Mouse (Mus musculus): ENCODE results near the gene Inpp5k.

Gene Inpp5k

DNA sequence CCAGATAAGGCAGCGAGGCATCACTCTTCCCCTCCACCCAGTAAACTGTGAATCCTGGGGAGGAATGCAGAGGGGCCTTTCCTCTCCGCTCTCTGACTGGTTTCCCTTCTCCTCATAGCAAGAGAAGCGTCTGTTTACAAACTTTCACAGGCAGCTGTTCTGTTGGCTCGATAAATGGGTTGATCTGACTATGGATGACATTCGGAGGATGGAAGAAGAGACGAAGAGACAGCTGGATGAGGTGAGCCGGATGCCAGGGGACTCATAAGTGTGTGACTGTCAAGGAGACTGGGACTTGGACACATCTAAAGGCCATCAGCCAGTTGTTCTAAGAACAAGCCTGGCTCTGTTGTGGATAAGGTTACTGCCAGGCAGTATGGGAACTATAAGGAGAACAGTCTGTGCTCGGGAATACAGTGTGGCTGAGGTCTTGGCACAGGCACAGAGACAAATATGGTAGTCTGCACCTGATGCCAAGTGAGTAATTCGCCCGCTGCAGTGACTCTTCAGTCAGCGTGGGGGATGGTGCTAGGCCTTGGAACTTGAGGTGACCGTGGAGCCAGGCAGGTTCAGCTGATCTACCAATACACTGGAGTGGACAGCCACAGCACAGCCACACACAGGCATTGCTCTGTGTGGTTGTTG lies 10.5 kb upstream of the Inpp5k start:
- no peak for DNase-seq (ENCODE audit: low read depth, low spot score)

DNA sequence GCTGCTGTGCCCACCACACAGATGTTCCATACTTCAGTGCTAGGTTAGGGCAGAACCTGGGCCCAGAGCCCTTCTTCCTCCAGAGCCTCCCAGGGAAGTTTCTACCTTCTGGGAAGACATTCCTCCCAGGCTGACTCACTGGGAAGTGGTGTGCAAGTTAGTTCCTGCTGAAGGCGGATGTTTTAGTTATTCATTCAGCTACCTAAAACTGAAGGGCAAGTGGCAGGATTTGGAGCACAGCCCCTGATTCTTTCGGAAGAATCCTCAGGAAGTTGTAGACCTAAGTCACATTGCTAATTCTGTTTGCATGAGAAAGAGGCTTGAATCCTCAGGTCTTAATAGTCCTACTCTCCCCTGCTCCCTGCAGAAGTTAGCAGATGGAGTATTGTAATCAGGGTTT lies 9.4 kb upstream of the Inpp5k start:
- DNase-seq (ENCODE audit: low read depth, low spot score) = no peak

DNA sequence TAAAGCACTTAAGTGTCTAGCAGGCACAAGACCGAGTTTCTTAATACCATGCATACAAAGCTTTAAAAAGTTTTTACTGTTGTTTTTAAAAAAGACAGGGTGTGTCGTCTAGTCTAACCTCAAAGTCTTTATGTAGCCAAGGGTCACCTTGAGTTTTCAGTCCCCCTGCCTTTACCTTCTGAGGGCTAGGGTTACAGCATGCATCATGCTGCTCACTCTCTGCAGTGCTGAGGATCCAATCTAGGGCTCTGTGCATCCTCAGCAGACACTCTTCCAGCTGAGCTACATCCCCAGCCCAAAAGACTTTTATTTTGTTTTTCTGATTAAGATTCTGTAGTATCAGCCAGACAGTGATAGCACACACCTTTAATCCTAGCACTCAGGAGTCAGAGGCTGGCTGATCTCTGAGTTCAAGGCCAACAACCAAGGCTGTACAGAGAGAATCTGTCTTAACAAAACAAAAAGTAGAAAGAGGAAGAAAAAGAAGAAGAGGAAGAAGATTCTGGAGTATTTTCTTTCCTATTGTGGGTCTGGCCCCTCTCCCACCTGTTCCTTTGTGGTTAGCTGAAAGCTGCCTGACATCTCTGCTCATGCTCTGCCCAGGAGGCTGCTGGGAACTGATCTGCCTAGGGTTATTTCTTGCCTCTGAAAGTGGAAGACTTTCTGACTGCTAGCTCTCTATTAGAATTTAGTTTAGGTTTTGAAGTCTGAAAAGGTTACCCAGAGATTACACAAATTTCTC lies 8.0 kb upstream of the Inpp5k start:
- DNase-seq (ENCODE audit: low read depth, low spot score) = no peak

DNA sequence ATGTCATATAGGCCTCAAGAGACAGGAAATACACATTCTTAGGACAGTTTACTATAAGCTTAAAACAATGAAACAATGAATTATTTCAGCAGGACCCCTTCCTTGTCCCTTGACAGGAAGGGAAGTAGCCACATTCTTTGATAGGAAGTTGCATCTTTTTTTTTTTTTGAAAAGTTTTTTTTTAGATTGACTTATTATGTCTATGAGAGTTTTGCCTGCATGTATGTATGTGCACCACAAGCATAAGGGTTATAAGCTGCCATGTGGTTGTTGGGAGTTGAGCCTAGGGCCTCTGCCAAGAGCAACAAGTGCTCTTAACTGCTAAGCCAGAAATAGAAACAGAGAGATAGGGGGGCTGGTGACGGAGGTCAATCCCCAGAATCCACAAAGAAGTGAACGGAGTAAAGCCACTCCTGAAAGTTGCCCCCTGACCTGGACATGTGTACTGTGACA lies 6.7 kb upstream of the Inpp5k start:
- no peak for DNase-seq (ENCODE audit: low read depth, low spot score)

DNA sequence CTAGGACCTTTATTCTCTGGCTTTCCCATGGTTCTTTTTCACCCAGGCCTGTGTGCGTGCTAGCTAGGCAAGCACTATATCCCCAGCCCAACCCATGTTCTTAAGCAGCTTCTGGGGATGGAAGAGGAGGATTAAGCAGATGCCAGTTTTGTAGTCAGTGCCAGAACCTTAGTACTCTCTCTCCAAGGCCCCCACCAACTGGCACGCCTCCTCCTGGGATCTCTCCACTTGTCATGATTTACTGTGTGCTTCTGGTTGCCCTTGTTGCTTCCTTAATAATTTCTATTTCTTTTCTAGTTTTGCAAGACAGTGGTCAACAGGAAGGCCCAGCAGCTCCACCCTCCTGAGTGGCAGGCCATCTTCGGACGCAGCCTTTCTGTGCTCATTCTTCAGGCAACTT lies 5.0 kb upstream of the Inpp5k start:
- DNase-seq (ENCODE audit: low read depth, low spot score) = no peak

DNA sequence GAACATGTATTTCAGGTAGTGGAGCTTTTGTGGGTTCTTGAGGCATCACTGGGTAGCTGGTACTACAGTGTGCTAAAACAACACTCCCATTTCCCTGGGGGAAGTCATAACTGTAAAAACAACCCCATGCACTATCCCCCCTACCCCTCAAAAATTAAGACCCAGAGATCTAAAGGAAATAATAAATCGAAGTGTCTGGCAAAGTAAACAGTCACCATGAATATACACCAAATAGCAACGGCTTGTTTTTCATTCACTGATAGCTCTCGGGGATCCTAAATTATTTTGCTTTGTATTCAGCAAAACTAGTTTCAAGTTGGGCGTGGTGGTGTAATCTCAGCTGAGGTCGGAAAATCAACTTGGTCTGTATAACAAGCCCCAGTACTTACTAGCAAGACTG lies 690 bp upstream of the Inpp5k start:
- no peak for DNase-seq (ENCODE audit: low read depth, low spot score)

DNA sequence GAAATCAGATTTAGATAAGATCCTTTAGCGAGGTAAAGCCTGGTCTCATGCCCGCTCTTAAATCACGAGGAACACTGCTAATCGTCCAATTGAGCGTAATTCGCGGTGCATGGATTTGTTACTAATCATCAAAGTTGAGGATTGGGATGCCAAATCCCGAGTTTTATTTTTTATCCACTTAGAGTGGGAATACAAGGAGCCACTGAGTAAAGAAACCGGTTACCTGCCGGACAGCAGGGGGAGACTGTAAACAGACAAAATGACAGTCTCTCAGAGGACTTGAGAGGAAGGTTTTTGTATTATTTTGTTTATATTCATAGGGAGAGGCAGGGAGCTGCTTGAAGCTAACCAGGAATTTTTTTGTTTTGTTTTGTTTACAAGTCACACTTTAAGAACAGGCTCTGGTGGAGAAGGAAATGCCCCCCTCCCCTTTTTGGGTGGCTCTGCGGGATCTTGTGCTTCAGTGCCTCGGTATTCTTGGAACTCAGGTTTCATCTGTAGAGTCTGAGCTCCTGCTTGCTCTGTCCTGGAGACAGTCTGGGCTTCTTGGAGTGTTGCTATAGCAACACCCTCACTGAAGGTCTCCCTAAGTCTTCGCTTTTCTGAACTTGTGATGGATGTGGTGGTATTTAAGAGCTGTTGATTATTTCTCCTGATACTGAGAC lies 905 bp downstream of the Inpp5k start:
- DNase-seq (ENCODE audit: low read depth, low spot score) = no peak

DNA sequence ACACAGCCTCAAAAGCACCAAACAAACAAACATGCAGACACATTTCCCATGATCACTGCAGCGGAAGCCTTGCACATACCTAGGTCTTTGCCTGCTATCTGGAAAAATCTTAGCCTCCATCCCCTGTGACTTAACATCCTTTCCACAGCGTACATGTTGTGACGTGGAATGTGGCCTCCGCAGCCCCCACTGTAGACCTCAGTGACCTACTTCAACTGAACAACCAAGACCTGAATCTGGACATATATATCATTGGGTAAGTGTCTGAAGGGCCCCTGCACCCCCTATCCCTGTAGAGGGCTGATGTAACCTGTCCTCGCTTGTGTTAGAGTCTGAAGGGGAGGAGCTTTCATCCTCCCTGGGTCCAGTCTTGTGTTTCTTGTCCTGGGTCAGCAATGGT lies 2.1 kb downstream of the Inpp5k start:
- DNase-seq (ENCODE audit: low read depth, low spot score) = no peak

DNA sequence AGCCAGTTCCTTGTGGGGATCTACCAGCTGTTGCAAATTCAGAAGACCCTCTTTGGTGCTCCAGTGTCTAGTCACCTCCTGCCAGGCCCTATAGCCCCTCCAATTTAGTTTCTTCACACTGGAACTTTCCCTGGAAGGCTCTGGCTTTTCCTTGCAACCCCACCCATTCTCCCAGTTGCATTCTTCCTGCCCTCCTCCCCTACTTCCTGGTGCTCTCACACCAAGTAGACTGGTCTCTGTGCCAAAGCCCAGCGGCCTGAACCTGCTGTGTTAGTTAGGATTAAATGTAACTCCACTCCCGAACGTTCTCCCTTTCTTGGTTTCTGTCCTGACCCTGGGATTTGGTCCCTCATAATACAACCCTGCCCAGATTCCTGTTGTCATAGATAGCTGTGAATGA lies 4.0 kb downstream of the Inpp5k start:
- no peak for DNase-seq (ENCODE audit: low read depth, low spot score)

DNA sequence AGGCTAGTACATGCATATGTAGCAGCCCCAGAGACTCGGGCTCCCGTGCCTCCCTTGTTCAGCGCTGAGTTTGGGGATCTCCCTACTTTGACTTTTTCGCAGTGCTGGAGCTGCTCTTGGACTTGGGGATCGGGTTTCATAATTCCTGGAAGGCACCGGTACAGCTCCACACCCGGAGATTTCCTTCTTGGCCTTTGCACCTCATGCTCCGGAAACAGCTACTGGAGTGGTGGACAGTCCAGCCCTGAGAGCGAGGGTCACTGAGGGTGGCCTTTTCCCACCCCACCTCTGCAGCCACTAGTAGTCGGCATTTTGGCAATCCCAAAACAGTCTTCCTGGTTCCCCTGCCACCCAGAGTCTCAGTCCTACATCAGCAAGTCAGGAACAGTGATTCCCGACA lies 4.5 kb downstream of the Inpp5k start:
- DNase-seq (ENCODE audit: low read depth, low spot score) = no peak

DNA sequence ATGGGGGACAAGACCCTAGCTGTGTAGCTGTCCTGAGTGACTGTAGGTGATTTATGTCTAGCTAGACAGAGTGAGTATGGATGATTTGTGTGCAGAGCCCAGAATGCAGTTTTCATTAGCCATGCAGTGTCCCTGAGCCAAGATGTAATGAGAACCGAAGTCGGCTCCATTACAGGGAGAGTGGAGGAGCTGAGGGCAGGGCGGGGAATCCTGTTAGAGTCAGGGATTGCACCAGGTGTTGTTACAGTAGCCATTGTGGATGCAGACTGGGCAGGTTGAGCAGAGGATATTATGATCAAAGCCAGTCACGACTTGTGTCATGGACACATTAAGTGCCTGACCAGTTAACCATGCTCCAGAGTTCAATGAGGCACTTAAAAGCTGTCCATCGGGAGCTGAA lies 12.5 kb downstream of the Inpp5k start:
- no peak for DNase-seq (ENCODE audit: low read depth, low spot score)

DNA sequence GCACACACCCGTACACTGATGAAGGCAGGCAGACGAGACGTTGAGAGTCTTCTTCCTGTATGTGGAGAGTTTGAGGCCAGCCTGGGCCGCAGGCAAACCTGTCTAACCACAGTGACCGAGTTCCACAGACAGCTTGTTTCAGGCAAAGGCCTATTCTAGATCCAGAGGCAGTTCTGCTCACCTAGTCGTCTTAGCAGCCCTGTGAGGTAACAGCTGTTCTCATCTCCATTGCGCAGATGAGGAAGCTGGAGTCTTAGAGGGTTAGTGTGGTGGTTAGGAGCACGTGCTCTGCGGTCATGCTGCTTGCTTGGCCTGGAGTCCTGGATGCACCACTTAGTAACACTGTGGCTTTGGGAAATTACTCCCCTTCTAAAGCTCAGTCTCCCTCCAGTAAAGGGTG lies 13.9 kb downstream of the Inpp5k start:
- DNase-seq (ENCODE audit: low read depth, low spot score) = no peak

DNA sequence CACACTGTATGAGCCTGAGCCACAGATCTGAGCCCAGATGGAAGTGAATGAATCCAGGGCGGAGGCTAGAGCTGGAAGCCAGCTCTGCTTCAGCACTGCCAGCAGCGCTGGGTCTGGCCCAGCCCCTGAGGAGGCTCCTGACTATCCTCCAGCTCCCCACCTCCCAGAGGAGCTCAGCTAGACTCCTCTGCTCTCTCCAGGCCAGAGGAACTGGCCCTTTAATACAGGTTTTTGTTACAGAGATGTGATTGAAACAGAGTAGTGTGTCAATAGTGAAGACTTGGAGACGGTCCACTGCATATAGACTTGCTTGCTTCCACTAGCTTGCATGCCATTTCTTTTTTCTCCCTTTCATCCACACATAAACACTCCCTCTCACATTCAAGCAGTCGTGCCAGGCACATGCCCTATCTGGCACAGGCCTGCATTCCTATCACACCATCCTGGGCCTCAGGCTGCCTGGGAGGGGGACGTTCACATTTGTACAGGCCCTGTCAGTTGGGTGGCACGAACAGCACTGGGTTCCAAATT lies 17.0 kb downstream of the Inpp5k start:
- DNase-seq (ENCODE audit: low read depth, low spot score) = no peak

DNA sequence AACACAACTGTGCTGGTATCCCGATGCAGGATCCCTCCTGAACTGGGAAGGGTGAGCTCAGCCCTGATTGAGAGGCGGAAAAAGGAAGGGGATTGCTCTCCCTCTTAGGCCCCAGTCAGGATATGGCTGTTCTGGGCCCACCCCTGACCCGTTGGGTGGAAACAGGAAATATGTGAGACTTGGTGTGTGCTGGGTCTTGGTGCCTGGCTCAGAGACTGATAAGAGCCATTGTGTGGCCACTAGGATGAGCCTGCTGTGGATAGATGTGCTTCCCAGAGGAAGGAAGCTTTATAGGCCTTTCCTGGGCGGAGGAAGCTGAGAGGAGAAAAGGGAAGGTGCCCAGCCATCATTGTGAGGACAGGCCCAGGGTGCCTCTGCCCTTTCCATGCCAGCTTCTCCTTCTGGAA lies 18.4 kb downstream of the Inpp5k start:
- no peak for DNase-seq (ENCODE audit: low read depth, low spot score)

DNA sequence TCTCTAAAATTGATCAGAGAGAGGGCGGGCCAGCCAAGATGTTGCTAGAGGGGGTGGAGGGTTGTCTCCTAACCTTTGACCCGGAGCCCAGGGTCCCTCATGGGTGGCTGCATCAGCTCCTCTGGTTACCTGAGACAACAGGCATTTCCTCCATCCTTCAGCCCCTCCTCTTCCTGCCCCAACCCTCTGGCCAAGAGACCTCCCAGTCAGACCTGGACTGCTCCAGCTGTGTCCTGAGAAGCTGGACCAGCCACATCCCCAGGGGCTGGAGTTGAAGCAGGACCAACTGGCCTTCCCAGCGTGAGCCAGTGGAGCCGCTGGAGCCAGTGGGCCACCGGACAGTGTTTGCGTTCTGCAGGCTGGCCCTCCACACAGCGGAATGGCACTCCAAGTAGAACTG lies 19.5 kb downstream of the Inpp5k start, which contains the start of gene Myo1c:
TSS of gene Myo1c (plus strand) at position 194 of the 400 bp plus-strand sequence.
- no peak for DNase-seq (ENCODE audit: low read depth, low spot score)

DNA sequence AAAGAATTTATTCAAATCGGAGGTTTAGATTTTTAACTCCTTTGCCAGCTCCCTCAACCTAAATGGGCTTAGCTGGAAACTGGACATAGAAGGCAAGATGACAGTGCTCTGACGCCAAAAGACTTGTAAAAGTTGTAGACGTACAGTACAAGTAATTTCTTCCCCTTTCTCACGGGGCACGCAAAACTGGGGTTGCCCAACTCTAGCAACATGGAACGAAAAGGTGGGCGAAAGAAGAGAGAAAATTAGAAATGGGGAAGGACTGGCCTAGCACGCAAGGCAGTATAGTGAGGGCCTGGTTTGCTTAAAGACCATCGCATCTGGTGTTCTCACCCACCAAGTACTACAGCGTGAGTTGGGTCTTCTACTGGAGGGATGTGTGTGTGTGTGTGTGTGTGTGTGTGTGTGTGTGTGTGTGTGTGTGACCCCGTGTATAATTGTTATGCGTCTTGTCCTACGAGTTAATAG lies 20.2 kb downstream of the Inpp5k start:
- no peak for DNase-seq (ENCODE audit: low read depth, low spot score)

DNA sequence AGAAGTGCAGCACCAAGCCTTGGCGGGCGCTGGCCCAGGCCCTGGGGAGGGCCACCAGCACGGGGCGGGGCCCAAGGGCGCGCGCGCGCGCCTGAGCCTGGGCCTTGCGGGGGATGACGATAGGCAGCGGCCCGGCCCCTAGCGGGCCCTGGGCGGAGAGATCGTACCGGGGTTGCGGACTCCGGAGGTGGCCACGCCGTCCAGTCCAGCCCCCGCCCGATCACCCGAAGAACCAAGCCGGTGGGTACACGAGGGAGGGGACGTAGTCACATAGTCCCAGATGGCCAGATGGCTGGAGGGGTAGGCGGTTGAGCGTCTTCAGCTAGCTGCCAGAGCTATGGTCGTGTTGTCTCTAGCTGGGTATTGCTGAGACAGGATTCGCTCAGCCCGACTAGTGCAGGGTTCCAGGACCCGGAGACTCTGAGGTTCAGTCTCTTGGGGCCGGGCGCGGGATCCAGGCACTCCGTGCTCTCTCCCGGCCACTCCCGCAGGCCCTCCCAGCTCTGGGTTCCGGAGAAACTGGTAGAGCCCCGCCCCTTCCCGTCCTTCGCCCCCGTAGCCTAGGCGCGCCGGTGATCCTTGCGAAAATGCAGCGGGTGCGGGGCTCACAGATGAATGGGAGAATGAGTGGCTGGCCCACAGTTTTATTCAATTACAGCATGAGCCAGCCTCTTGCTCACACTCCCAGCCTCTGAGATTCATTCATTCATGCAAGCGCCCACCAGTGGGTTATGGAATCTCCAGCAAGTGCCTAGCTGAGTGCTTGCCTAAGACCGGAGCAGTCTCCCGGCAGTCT lies 20.8 kb downstream of the Inpp5k start:
- no peak for DNase-seq (ENCODE audit: low read depth, low spot score)

DNA sequence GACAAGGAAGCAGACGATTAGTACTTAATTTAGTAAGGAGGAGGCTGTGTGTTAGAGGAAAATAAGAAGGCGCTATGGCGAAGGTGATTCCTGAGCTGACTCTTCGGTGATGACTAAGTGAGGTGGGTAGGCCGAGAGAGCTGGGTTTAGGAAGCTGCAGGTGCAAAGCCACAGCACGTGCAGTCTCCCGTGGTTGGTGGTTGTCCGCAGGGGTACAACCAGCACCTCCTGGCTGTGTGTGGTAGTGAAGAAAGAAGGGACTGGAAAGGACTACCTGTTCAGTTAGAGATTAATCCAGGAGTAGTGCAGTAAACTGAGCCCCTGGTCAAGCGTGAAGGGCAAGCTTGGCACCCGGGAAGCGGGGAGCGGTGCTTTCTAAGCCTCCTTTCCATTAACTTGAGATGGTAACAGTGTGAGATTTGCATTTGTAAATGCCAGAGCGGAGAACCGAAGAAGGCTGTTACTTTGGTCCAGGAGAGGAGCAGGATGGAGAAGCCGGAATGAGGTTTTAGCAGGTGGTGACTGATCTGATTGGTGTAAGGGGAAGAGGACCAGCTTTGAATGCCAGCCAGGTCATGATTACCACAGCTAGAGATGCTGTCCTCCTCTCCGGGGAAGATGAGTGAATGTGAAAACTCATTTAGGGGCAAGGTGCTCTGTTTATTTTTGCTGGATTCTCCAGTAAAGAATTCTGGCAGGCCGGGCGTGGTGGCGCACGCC lies 21.6 kb downstream of the Inpp5k start:
- no peak for DNase-seq (ENCODE audit: low read depth, low spot score)

DNA sequence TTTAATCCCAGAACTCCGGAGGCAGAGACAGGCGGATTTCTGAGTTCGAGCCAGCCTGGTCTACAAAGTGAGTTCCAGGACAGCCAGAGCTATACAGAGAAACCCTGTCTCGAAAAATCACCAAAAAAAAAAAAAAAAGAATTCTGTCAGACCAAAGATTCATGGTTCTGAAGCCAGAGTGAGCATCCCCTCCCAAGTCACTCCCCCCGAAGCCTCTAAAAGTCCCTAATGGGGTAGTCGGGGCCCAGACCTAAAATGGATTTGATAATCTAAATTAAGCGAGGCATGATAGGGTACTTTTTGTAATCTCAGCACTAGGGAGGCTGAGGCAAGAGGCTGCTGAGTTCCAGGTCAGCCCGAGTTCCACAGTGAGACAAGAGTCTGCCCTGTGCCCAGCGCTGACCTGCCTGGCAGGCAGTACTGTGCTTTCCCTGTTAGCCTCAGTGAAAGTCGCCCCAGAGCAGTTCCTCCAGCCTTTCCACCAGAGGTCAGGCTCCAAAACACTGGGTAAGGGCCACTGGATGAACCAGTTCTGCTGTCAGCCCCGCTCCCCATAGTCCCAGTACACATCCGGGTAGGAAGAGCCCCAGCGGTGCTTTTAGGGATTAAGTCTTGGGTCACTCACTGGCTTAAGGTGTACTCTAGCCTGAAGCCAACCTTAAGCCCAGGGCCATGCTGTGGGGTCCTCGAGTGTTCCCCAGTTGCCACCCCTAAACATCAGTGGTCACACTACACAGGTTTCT lies 22.3 kb downstream of the Inpp5k start:
- DNase-seq (ENCODE audit: low read depth, low spot score) = no peak

DNA sequence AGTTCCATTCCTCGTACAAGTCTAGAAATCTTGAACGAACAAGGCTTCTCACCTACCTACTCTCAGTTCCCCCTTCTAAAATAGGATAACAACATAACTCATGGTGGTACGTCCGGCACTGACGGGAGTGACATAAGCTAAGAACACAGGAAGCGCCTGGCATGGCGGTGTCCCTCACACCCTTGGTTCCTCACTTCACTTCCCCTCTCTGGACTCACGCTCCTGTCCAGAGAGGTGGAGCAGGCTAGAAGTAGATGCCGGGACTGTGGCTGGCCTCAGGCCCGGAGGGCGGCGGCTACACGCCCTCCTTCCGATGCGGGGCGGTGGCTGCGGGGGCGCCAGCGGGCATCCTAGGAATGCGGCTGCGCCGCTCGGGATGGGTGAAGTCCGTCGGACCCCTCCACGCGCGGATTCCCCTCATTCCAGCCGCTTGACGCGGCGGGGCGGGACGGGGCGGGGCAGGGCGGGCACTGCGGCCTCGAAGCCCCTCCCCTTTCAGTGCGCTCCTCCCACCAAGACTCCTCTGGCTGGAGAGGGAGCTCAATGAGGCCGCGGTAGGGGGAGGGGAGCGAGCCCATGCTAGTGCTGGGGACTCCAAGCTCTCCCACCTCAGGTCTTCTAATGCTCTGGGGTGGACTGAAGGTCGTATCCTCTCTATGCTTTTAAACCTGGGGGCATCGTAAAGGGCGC lies 23.1 kb downstream of the Inpp5k start:
- peak; percentile 75 for DNase-seq (ENCODE audit: low read depth, low spot score)

All from forelimb bud, embryonic 11.5 days (tissue).